Mouse (Mus musculus) left cerebral cortex, adult 2 months (tissue): ENCODE measurements around the gene Akap8. TPM values are rescaled to one million over a fixed set of nuclear protein-coding genes. Genes with fewer than 3 reads are reported as not detected.

Experiments used
- DNase-seq, 2 experiments: peaks; one replicate each; pipeline ENCODE4 v3.0.0; 2021 to 2022; ENCODE audit warnings: low spot score in 2 of 2, mixed read lengths in 1 of 2; ENCODE audit errors: extremely low spot score in 1 of 2
- H3K27ac ChIP-seq: fragments of 200-600 bp; 2 replicates; pipeline ENCODE4 v1.8.1; 2022
- H3K4me3 ChIP-seq: fragments of 200-600 bp; 2 replicates; pipeline ENCODE4 v1.8.1; 2022
- CTCF ChIP-seq: fragments of 200-600 bp; IDR thresholded peaks from 2 replicates; pipeline ENCODE4 v1.8.1; 2022; ENCODE audit warnings: antibody characterized with exemption, mild to moderate bottlenecking, moderate library complexity
- intact Hi-C: fragments of 180-260 bp; cut with DNase I; formaldehyde crosslinking; loops from one replicate; pipeline ENCODE4 v1.15.1; 2025
- total RNA-seq, 2 experiments: library from RNA; stranded (reverse); gene quantifications; 2 replicates each; pipeline ENCODE4 v1.2.3; 2021

Gene Akap8
- total RNA-seq, 2 experiments from 2014 or later = 99.6 to 110 TPM

DNA sequence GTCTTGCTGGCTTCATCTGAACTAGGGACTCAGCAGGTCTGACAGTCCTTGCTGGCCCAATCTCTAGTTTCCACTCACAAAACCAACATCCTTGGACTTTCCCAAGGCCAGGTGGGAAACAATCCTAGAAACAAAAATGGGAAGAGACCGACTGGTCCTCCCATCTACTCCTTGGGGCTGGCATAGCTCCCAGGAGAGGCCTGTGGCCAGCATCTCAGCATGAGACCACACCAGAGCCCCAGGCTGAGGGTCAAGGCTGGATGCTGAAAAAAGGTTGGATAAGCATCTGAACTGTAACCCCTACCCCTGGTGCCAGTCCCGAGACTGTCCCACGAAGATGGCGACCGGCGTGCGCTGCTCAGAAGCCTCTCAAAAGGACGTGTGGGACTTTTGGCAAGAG, 8.2 kb downstream of the Akap8 start:
- TF ChIP-seq CTCF = no peak
- intact Hi-C loops = no loop called here
- DNase-seq = no peak
- Histone ChIP-seq H3K4me3 (no peak overlapping the region), H3K27ac (no peak overlapping the region)

DNA sequence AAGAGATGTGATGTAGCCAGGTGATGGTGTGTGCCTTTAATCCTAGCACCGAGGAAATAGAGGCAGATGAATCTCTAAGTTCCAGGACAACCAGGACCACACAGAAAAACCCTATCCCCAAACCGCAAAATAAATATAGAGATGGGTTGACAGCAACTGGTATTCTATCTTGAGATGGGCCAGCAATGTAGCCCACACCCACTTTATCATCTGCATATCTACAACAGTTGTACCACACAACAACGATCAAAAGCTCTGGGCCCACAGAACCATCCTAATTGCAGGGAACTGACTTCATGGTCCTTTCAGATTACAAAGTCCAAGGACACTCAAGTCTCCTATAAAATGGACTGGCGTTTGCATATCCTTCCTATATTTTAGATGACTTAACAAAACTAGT, 13.1 kb downstream of the Akap8 start:
- TF ChIP-seq CTCF = no peak
- no peak overlapping the region for H3K4me3 ChIP-seq
- no peak overlapping the region for H3K27ac ChIP-seq
- intact Hi-C loops = no loop called here
- no peak for DNase-seq

- DNase-seq = no peak
- no peak overlapping the region for H3K27ac ChIP-seq
- peak; percentile 8; the same call in 1 of the 2 replicates for TF ChIP-seq CTCF
- intact Hi-C loops = no loop called here
- no peak overlapping the region for H3K4me3 ChIP-seq
Measured at GRCm38 (mm10) chr17:32298125-32298524, 22.9 kb downstream of the Akap8 start.

GRCm38 (mm10) chr17:32295901-32296300, 25.1 kb downstream of the Akap8 start:
- no peak overlapping the region for H3K4me3 ChIP-seq
- DNase-seq = no peak
- intact Hi-C loops = no loop called here
- no peak overlapping the region for H3K27ac ChIP-seq
- no peak for TF ChIP-seq CTCF

DNA sequence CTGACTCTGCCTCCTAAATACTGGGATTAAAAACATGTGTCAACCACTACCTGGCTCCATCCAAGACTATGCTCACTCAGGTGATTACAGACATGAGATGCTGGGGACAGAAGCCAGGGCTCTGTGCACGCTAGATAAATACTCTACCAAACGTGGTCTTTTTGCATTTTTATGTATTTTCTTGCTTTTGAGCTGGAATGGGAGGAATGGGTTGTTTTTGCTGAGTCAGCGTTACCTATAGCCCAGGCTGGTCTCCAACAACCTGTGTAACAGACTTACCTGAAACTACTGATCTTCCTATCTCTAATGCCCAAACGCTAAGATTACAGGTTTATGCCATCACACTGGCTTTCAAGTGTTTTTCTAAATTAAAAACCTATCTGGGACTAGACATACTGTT, 25.9 kb downstream of the Akap8 start:
- intact Hi-C loops = no loop called here
- H3K4me3 ChIP-seq = no peak overlapping the region
- H3K27ac ChIP-seq = no peak overlapping the region
- TF ChIP-seq CTCF = no peak
- no peak for DNase-seq

- H3K4me3 ChIP-seq = peak overlapping the region; percentile 97
- peak overlapping the region; percentile 95 for H3K27ac ChIP-seq
- no peak for TF ChIP-seq CTCF
- intact Hi-C loops = no loop called here
- no peak for DNase-seq
Measured at GRCm38 (mm10) chr17:32285138-32285670, 35.8 kb downstream of the Akap8 start.

- intact Hi-C loops = loop anchor here (5.0 kb wide), 2 partner anchors 47 to 247 kb away; partner anchors contain the start of genes Hsf2bp and Rrp1b
- peak; percentile 91 to 93 for DNase-seq
- Histone ChIP-seq H3K27ac (peak within 1 kb of the TSS; percentile 95), H3K4me3 (peak within 1 kb of the TSS; percentile 97)
- no peak for TF ChIP-seq CTCF
Measured at GRCm38 (mm10) chr17:32284262-32285137, 36.5 kb downstream of the Akap8 start, which contains the start of gene Brd4. Brd4 (minus strand) TSS chr17:32284722.

GRCm38 (mm10) chr17:32283771-32284221, 37.2 kb downstream of the Akap8 start:
- DNase-seq = peak in 1 of 2 experiments; percentile 39
- Histone ChIP-seq H3K27ac (peak overlapping the region; percentile 95), H3K4me3 (peak overlapping the region; percentile 97)
- no peak for TF ChIP-seq CTCF
- intact Hi-C loops = loop anchor here (5.0 kb wide), 2 partner anchors 46 to 246 kb away; partner anchors contain the start of genes Hsf2bp and Rrp1b

- no peak for DNase-seq
- intact Hi-C loops = loop anchor here (5.0 kb wide), 2 partner anchors 46 to 246 kb away; partner anchors contain the start of genes Hsf2bp and Rrp1b
- no peak for TF ChIP-seq CTCF
- peak overlapping the region; percentile 97 for H3K4me3 ChIP-seq
- H3K27ac ChIP-seq = peak overlapping the region; percentile 95
Measured at GRCm38 (mm10) chr17:32283341-32283740, 37.7 kb downstream of the Akap8 start.

- no peak for TF ChIP-seq CTCF
- no peak overlapping the region for H3K27ac ChIP-seq
- H3K4me3 ChIP-seq = no peak overlapping the region
- intact Hi-C loops = loop anchor here (5.0 kb wide), 2 partner anchors 44 to 244 kb away; partner anchors contain the start of genes Hsf2bp and Rrp1b
- DNase-seq = no peak
Measured at GRCm38 (mm10) chr17:32281611-32282310, 39.3 kb downstream of the Akap8 start.

DNA sequence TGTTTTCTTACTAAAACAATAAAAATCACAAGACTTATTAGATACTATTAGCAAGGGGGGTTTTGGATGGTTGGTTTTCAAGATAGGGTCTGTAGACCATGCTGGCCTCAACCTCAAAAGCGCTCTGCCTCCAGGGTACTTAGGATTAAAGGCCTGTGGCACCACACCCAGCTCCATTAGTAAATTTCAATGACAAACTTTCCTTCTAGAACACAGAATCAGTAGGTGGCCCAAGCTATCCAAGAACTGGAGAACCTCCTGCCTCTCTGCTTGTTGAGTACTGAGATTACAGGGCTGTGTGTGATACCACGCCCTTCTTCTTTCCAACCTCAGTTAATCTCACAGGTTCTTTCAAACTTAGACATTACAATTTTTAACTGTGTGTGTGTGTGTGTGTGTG, 39.9 kb downstream of the Akap8 start:
- TF ChIP-seq CTCF = no peak
- DNase-seq = no peak
- Histone ChIP-seq H3K4me3 (no peak overlapping the region), H3K27ac (no peak overlapping the region)
- intact Hi-C loops = loop anchor here (5.0 kb wide), 2 partner anchors 44 to 244 kb away; partner anchors contain the start of genes Hsf2bp and Rrp1b
